Mouse (Mus musculus): ENCODE data around the gene Ndufa7. TPM values are rescaled to one million over a fixed set of nuclear protein-coding genes. Genes with fewer than 3 reads are reported as not detected.

Gene Ndufa7
- polyA plus RNA-seq, 1 experiment = 406 TPM

- Histone ChIP-seq H3K4me3 (ENCODE audit: low read depth, low read length) (peak overlapping the region; percentile 69), H3K27ac (ENCODE audit: insufficient read depth, low read length) (no peak overlapping the region; the same call in 1 of the 2 replicates), H3K9me3 (replicated peaks; ENCODE audit: control insufficient read depth, insufficient read depth, low read length, poor library complexity, severe bottlenecking) (no peaks in the 10 kb centered on the region), H3K9ac (ENCODE audit: low read depth, poor library complexity, severe bottlenecking) (peak overlapping the region; percentile 90), H3K36me3 (ENCODE audit: control insufficient read depth, insufficient read depth, low read length, poor library complexity, severe bottlenecking) (peaks cover 71% of the 10 kb centered on the region), H3K27me3 (ENCODE audit: control insufficient read depth, insufficient read depth, low read length, poor library complexity, severe bottlenecking) (no peaks in the 10 kb centered on the region), H3K4me1 (ENCODE audit: control insufficient read depth, insufficient read depth, low read length) (no peaks in the 10 kb centered on the region)
- TF ChIP-seq EP300 (IDR thresholded peaks at IDR 0.05; ENCODE audit: insufficient read depth, low read depth, low read length) (no peak), CTCF (IDR thresholded peaks at IDR 0.05; ENCODE audit: low read depth, low read length) (no peak), POLR2A (IDR thresholded peaks at IDR 0.05; ENCODE audit: insufficient read depth, low read length) (no peak)
Observed at GRCm38 (mm10) chr17:33825462-33825861, 1.1 kb downstream of the Ndufa7 start.

GRCm38 (mm10) chr17:33826850-33827249, 2.5 kb downstream of the Ndufa7 start:
- peaks cover 73% of the 10 kb centered on the region for H3K36me3 ChIP-seq (ENCODE audit: control insufficient read depth, insufficient read depth, low read length, poor library complexity, severe bottlenecking)
- 0 out of 2 replicates have a peak overlapping the region, but pooled peaks have one; percentile 90 for H3K9ac ChIP-seq (ENCODE audit: low read depth, poor library complexity, severe bottlenecking)
- no peak overlapping the region for H3K4me3 ChIP-seq (ENCODE audit: low read depth, low read length)
- no peaks in the 10 kb centered on the region for H3K4me1 ChIP-seq (ENCODE audit: control insufficient read depth, insufficient read depth, low read length)
- peak; percentile 66 for TF ChIP-seq CTCF (IDR thresholded peaks at IDR 0.05; ENCODE audit: low read depth, low read length)
- TF ChIP-seq POLR2A (IDR thresholded peaks at IDR 0.05; ENCODE audit: insufficient read depth, low read length) = no peak
- H3K27me3 ChIP-seq (ENCODE audit: control insufficient read depth, insufficient read depth, low read length, poor library complexity, severe bottlenecking) = no peaks in the 10 kb centered on the region
- H3K9me3 ChIP-seq (replicated peaks; ENCODE audit: control insufficient read depth, insufficient read depth, low read length, poor library complexity, severe bottlenecking) = no peaks in the 10 kb centered on the region
- no peak overlapping the region for H3K27ac ChIP-seq (ENCODE audit: insufficient read depth, low read length)

- no peak for TF ChIP-seq POLR2A (IDR thresholded peaks at IDR 0.05; ENCODE audit: insufficient read depth, low read length)
- no peaks in the 10 kb centered on the region for H3K27me3 ChIP-seq (ENCODE audit: control insufficient read depth, insufficient read depth, low read length, poor library complexity, severe bottlenecking)
- no peak overlapping the region for H3K9ac ChIP-seq (ENCODE audit: low read depth, poor library complexity, severe bottlenecking)
- H3K36me3 ChIP-seq (ENCODE audit: control insufficient read depth, insufficient read depth, low read length, poor library complexity, severe bottlenecking) = peaks cover 69% of the 10 kb centered on the region
- H3K9me3 ChIP-seq (replicated peaks; ENCODE audit: control insufficient read depth, insufficient read depth, low read length, poor library complexity, severe bottlenecking) = no peaks in the 10 kb centered on the region
- H3K27ac ChIP-seq (ENCODE audit: insufficient read depth, low read length) = no peak overlapping the region
- H3K4me1 ChIP-seq (ENCODE audit: control insufficient read depth, insufficient read depth, low read length) = no peaks in the 10 kb centered on the region
- H3K4me3 ChIP-seq (ENCODE audit: low read depth, low read length) = no peak overlapping the region
Observed at GRCm38 (mm10) chr17:33828892-33829291, 4.5 kb downstream of the Ndufa7 start.

- Histone ChIP-seq H3K36me3 (ENCODE audit: control insufficient read depth, insufficient read depth, low read length, poor library complexity, severe bottlenecking) (peaks cover 76% of the 10 kb centered on the region), H3K9ac (ENCODE audit: low read depth, poor library complexity, severe bottlenecking) (no peak overlapping the region), H3K27ac (ENCODE audit: insufficient read depth, low read length) (no peak overlapping the region), H3K4me3 (ENCODE audit: low read depth, low read length) (no peak overlapping the region), H3K4me1 (ENCODE audit: control insufficient read depth, insufficient read depth, low read length) (no peaks in the 10 kb centered on the region), H3K9me3 (replicated peaks; ENCODE audit: control insufficient read depth, insufficient read depth, low read length, poor library complexity, severe bottlenecking) (no peaks in the 10 kb centered on the region), H3K27me3 (ENCODE audit: control insufficient read depth, insufficient read depth, low read length, poor library complexity, severe bottlenecking) (no peaks in the 10 kb centered on the region)
- TF ChIP-seq EP300 (IDR thresholded peaks at IDR 0.05; ENCODE audit: insufficient read depth, low read depth, low read length) = no peak
- no peak for TF ChIP-seq CTCF (IDR thresholded peaks at IDR 0.05; ENCODE audit: low read depth, low read length)
- TF ChIP-seq POLR2A (IDR thresholded peaks at IDR 0.05; ENCODE audit: insufficient read depth, low read length) = no peak
Observed at GRCm38 (mm10) chr17:33829561-33829960, 5.2 kb downstream of the Ndufa7 start.

- peak within 1 kb of the TSS; percentile 65 for H3K9ac ChIP-seq (ENCODE audit: low read depth, poor library complexity, severe bottlenecking)
- H3K4me3 ChIP-seq (ENCODE audit: low read depth, low read length) = peak within 1 kb of the TSS; percentile 98
- no peak within 1 kb of the TSS for H3K27ac ChIP-seq (ENCODE audit: insufficient read depth, low read length)
- H3K27me3 ChIP-seq (ENCODE audit: control insufficient read depth, insufficient read depth, low read length, poor library complexity, severe bottlenecking) = no peaks in the 10 kb centered on the region
- H3K9me3 ChIP-seq (replicated peaks; ENCODE audit: control insufficient read depth, insufficient read depth, low read length, poor library complexity, severe bottlenecking) = no peaks in the 10 kb centered on the region
- TF ChIP-seq POLR2A (IDR thresholded peaks at IDR 0.05; ENCODE audit: insufficient read depth, low read length) (peak; percentile 88), CTCF (IDR thresholded peaks at IDR 0.05; ENCODE audit: low read depth, low read length) (no peak), EP300 (IDR thresholded peaks at IDR 0.05; ENCODE audit: insufficient read depth, low read depth, low read length) (peak; percentile 44; the same call in 1 of the 2 replicates)
- no peaks in the 10 kb centered on the region for H3K4me1 ChIP-seq (ENCODE audit: control insufficient read depth, insufficient read depth, low read length)
- H3K36me3 ChIP-seq (ENCODE audit: control insufficient read depth, insufficient read depth, low read length, poor library complexity, severe bottlenecking) = peaks cover 16% of the 10 kb centered on the region
Observed at GRCm38 (mm10) chr17:33842966-33843795, 18.8 kb downstream of the Ndufa7 start, which contains the start of gene Cd320. Gene Cd320 (plus strand): TSS chr17:33843091.

GRCm38 (mm10) chr17:33844196-33844595, 19.8 kb downstream of the Ndufa7 start:
- no peak overlapping the region for H3K4me3 ChIP-seq (ENCODE audit: low read depth, low read length)
- TF ChIP-seq POLR2A (IDR thresholded peaks at IDR 0.05; ENCODE audit: insufficient read depth, low read length) = no peak
- TF ChIP-seq CTCF (IDR thresholded peaks at IDR 0.05; ENCODE audit: low read depth, low read length) = no peak
- no peak for TF ChIP-seq EP300 (IDR thresholded peaks at IDR 0.05; ENCODE audit: insufficient read depth, low read depth, low read length)
- H3K4me1 ChIP-seq (ENCODE audit: control insufficient read depth, insufficient read depth, low read length) = no peaks in the 10 kb centered on the region
- peaks cover 22% of the 10 kb centered on the region for H3K36me3 ChIP-seq (ENCODE audit: control insufficient read depth, insufficient read depth, low read length, poor library complexity, severe bottlenecking)
- H3K27ac ChIP-seq (ENCODE audit: insufficient read depth, low read length) = no peak overlapping the region
- H3K9ac ChIP-seq (ENCODE audit: low read depth, poor library complexity, severe bottlenecking) = peak overlapping the region; percentile 65
- H3K27me3 ChIP-seq (ENCODE audit: control insufficient read depth, insufficient read depth, low read length, poor library complexity, severe bottlenecking) = no peaks in the 10 kb centered on the region
- H3K9me3 ChIP-seq (replicated peaks; ENCODE audit: control insufficient read depth, insufficient read depth, low read length, poor library complexity, severe bottlenecking) = no peaks in the 10 kb centered on the region

All from ES-Bruce4 (cell line).